Mouse (Mus musculus): ENCODE results near the gene Zic3. TPM values are rescaled to one million over a fixed set of nuclear protein-coding genes. Genes with fewer than 3 reads are reported as not detected.

The Zic3 gene
- polyA plus RNA-seq, 1 experiment from 2014 or later = not detected

GRCm38 (mm10) chrX:58027631-58028030 is 5.1 kb downstream of the Zic3 start:
- Histone ChIP-seq H3K4me2 (ENCODE audit: low read depth, low read length) (no peak overlapping the region), H3K36me3 (ENCODE audit: control insufficient read depth, insufficient read depth) (no peaks in the 10 kb centered on the region), H3K9ac (ENCODE audit: low read length) (no peak overlapping the region), H3K4me1 (ENCODE audit: control insufficient read depth, insufficient read depth, low read length) (no peaks in the 10 kb centered on the region; the same call in 1 of the 2 replicates), H3K9me3 (replicated peaks; ENCODE audit: control insufficient read depth, low read length) (peaks cover 3% of the 10 kb centered on the region; the same call in 1 of the 2 replicates), H3K27me3 (ENCODE audit: control insufficient read depth, insufficient read depth, low read length) (peaks cover 53% of the 10 kb centered on the region), H3K4me3 (ENCODE audit: low read length) (no peak overlapping the region), H3K27ac (ENCODE audit: low read length) (no peak overlapping the region)
- WGBS = 16% methylated on average over 9 of the region's 9 CpGs
- no peak for ATAC-seq (replicated peaks; ENCODE audit: extremely low read depth, insufficient read depth, low FRiP score)

DNA sequence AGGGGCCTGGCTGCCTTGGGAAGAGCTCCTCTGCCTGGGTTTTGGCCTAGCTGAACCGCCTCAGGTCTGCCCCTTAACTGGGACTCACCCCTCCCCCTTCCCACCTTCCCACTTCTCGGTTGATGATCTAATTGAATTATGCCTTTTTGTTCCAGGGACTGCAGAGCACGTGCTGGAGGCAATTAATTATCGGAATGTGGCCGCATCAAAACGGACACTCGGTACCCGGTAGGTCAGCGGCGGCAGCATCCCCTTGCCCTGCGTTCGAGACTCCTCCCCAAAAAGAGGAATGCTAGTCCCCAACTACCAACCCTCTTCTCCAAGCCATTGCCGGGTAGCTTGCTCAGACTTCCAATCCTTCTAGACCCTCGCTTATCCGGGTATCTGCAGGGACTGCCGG is 5.6 kb downstream of the Zic3 start:
- 12% methylated on average over 16 of the region's 16 CpGs for WGBS
- Histone ChIP-seq H3K4me1 (ENCODE audit: control insufficient read depth, insufficient read depth, low read length) (no peaks in the 10 kb centered on the region; the same call in 1 of the 2 replicates), H3K9me3 (replicated peaks; ENCODE audit: control insufficient read depth, low read length) (peaks cover 3% of the 10 kb centered on the region; the same call in 1 of the 2 replicates)

DNA sequence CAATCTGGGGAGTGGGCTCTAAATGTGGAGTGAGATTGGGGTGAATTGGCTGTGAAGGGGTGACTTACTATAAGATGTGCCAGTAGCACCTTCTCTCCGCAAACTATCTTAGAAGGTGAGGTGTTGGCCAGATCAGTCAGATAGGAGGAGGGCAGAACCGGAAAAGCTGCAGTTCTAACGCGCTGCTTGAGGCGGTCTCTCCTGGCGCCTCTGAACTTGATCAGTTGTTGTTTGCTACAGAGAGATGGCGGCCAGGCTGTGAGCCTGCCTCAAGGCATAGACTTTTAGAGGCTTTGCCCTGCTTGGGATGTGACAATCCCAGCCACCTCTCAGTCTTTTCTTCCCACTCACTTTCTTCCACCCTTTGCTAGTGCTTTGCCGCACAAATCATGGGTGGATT is 6.4 kb downstream of the Zic3 start:
- Histone ChIP-seq H3K9me3 (replicated peaks; ENCODE audit: control insufficient read depth, low read length) (peaks cover 3% of the 10 kb centered on the region; the same call in 1 of the 2 replicates), H3K36me3 (ENCODE audit: control insufficient read depth, insufficient read depth) (no peaks in the 10 kb centered on the region), H3K27me3 (ENCODE audit: control insufficient read depth, insufficient read depth, low read length) (peaks cover 52% of the 10 kb centered on the region), H3K4me3 (ENCODE audit: low read length) (no peak overlapping the region), H3K9ac (ENCODE audit: low read length) (no peak overlapping the region), H3K27ac (ENCODE audit: low read length) (no peak overlapping the region), H3K4me1 (ENCODE audit: control insufficient read depth, insufficient read depth, low read length) (no peaks in the 10 kb centered on the region; the same call in 1 of the 2 replicates), H3K4me2 (ENCODE audit: low read depth, low read length) (no peak overlapping the region)
- WGBS = 9% methylated on average over 8 of the region's 8 CpGs
- no peak for ATAC-seq (replicated peaks; ENCODE audit: extremely low read depth, insufficient read depth, low FRiP score)

More for the DNA sequence above, 5.6 kb downstream of the Zic3 start:
- Histone ChIP-seq H3K4me2 (ENCODE audit: low read depth, low read length) (no peak overlapping the region), H3K9ac (ENCODE audit: low read length) (no peak overlapping the region), H3K4me3 (ENCODE audit: low read length) (no peak overlapping the region), H3K36me3 (ENCODE audit: control insufficient read depth, insufficient read depth) (no peaks in the 10 kb centered on the region), H3K27me3 (ENCODE audit: control insufficient read depth, insufficient read depth, low read length) (peaks cover 51% of the 10 kb centered on the region), H3K27ac (ENCODE audit: low read length) (no peak overlapping the region)
- no peak for ATAC-seq (replicated peaks; ENCODE audit: extremely low read depth, insufficient read depth, low FRiP score)

DNA sequence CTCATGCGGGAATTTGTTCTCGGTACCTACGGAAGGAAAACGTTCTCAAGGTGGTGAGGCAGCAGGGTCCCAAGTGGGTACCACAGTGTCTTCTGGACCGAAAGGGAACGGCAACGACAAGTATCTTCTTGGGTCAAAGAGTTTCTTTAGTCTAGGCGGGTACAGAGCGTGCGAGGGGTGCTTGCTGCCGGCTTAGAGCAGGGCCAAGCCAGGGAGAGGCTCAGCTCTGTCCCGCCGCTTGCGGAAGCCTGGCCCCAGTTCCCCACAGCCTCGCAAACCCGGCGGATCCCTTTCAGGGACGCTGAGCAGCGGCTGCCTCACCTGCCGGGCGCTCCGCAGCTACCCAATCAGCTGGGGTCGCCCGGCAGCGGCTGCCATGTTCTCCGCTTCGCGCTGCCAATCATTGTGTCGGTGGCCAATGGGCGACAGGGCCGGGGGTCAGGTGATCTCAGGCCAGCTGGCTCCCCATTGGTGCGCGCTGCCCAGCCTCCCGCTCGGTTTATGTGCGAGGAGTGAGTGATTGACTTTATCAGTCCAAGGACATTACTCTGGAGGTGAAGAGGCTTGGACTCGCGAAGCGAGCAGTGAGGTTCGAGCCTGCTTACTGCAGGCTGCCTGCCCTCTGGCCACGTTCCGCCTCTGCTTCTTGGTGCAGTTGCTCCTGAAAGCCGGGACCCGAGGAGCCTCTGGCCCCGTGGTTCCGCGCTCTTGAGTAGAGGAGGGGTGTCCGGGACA is 7.8 kb downstream of the Zic3 start:
- Histone ChIP-seq H3K27ac (ENCODE audit: low read length) (no peak overlapping the region), H3K36me3 (ENCODE audit: control insufficient read depth, insufficient read depth) (no peaks in the 10 kb centered on the region), H3K27me3 (ENCODE audit: control insufficient read depth, insufficient read depth, low read length) (peaks cover 48% of the 10 kb centered on the region), H3K9ac (ENCODE audit: low read length) (0 out of 2 replicates have a peak overlapping the region, but pooled peaks have one; percentile 4), H3K4me2 (ENCODE audit: low read depth, low read length) (peak overlapping the region; percentile 74), H3K9me3 (replicated peaks; ENCODE audit: control insufficient read depth, low read length) (peaks cover 3% of the 10 kb centered on the region; the same call in 1 of the 2 replicates), H3K4me1 (ENCODE audit: control insufficient read depth, insufficient read depth, low read length) (no peaks in the 10 kb centered on the region; the same call in 1 of the 2 replicates), H3K4me3 (ENCODE audit: low read length) (peak overlapping the region; percentile 53)
- peak; percentile 81 for ATAC-seq (replicated peaks; ENCODE audit: extremely low read depth, insufficient read depth, low FRiP score)
- WGBS = 12% methylated on average over 46 of the region's 48 CpGs

GRCm38 (mm10) chrX:58030835-58031670 is 8.6 kb downstream of the Zic3 start:
- Histone ChIP-seq H3K36me3 (ENCODE audit: control insufficient read depth, insufficient read depth) (no peaks in the 10 kb centered on the region), H3K4me2 (ENCODE audit: low read depth, low read length) (peak overlapping the region; percentile 74), H3K4me3 (ENCODE audit: low read length) (peak overlapping the region; percentile 53), H3K9ac (ENCODE audit: low read length) (no peak overlapping the region), H3K27ac (ENCODE audit: low read length) (no peak overlapping the region), H3K27me3 (ENCODE audit: control insufficient read depth, insufficient read depth, low read length) (peaks cover 41% of the 10 kb centered on the region), H3K9me3 (replicated peaks; ENCODE audit: control insufficient read depth, low read length) (peaks cover 3% of the 10 kb centered on the region; the same call in 1 of the 2 replicates), H3K4me1 (ENCODE audit: control insufficient read depth, insufficient read depth, low read length) (no peaks in the 10 kb centered on the region; the same call in 1 of the 2 replicates)
- no peak for ATAC-seq (replicated peaks; ENCODE audit: extremely low read depth, insufficient read depth, low FRiP score)
- WGBS = 18% methylated on average over 56 of the region's 56 CpGs

DNA sequence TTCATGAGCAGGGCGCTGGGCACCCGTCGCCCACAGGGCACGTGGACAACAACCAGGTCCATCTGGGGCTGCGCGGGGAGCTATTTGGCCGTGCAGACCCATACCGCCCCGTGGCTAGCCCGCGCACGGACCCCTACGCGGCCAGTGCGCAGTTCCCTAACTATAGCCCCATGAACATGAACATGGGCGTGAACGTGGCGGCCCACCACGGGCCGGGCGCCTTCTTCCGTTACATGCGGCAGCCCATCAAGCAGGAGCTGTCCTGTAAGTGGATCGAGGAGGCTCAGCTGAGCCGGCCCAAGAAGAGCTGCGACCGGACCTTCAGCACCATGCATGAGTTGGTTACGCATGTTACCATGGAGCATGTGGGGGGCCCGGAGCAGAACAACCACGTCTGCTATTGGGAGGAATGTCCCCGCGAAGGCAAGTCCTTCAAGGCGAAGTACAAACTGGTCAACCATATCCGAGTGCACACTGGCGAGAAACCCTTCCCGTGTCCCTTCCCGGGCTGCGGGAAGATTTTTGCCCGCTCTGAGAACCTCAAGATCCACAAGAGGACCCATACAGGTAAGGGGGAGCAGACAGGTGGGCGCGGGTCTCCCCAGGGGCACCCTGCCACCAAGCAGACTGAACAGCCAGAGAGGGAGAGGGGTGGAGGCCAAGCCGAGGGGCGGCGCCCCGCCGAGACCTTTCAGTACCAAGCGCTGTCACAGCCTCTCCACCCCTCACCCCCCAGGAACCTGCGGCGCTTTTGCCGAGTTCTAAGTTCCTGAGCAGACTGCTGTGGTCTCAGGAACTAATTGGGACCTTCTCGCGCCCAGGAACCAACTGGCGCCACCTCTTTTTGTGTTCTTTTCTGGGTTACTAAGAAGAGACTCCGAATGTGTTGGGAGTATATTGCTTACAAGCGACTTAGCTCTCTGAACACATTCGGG is 9.4 kb downstream of the Zic3 start:
- peak overlapping the region; percentile 53 for H3K4me3 ChIP-seq (ENCODE audit: low read length)
- no peak for ATAC-seq (replicated peaks; ENCODE audit: extremely low read depth, insufficient read depth, low FRiP score)
- no peak overlapping the region for H3K27ac ChIP-seq (ENCODE audit: low read length)
- no peak overlapping the region for H3K9ac ChIP-seq (ENCODE audit: low read length)
- H3K9me3 ChIP-seq (replicated peaks; ENCODE audit: control insufficient read depth, low read length) = peaks cover 3% of the 10 kb centered on the region; the same call in 1 of the 2 replicates
- no peaks in the 10 kb centered on the region; the same call in 1 of the 2 replicates for H3K4me1 ChIP-seq (ENCODE audit: control insufficient read depth, insufficient read depth, low read length)
- H3K27me3 ChIP-seq (ENCODE audit: control insufficient read depth, insufficient read depth, low read length) = peaks cover 42% of the 10 kb centered on the region
- peak overlapping the region; percentile 74 for H3K4me2 ChIP-seq (ENCODE audit: low read depth, low read length)
- 14% methylated on average over 56 of the region's 56 CpGs for WGBS
- no peaks in the 10 kb centered on the region for H3K36me3 ChIP-seq (ENCODE audit: control insufficient read depth, insufficient read depth)

DNA sequence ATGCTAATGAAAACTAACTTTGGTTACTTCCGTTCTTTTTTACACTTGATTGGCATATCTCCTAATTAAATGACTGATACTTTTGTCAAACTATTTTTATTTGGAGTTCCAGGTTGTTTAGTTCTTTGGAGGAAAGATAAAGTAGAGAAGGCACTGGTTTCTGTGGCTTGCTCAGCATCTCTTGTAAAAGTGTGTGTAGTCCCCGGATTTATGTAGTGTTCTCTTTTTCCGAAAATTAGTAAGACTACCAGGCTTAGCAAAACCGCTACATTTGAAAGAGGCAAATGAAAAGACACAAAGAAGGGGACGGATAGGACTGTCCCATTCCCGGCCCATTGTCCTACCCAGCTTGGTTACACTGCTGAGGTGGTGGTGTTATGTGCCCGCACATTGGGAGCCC is 10.1 kb downstream of the Zic3 start:
- Histone ChIP-seq H3K4me3 (ENCODE audit: low read length) (no peak overlapping the region), H3K9me3 (replicated peaks; ENCODE audit: control insufficient read depth, low read length) (peaks cover 3% of the 10 kb centered on the region; the same call in 1 of the 2 replicates), H3K36me3 (ENCODE audit: control insufficient read depth, insufficient read depth) (no peaks in the 10 kb centered on the region), H3K9ac (ENCODE audit: low read length) (no peak overlapping the region), H3K27me3 (ENCODE audit: control insufficient read depth, insufficient read depth, low read length) (peaks cover 41% of the 10 kb centered on the region), H3K4me2 (ENCODE audit: low read depth, low read length) (no peak overlapping the region), H3K27ac (ENCODE audit: low read length) (no peak overlapping the region), H3K4me1 (ENCODE audit: control insufficient read depth, insufficient read depth, low read length) (no peaks in the 10 kb centered on the region; the same call in 1 of the 2 replicates)
- no peak for ATAC-seq (replicated peaks; ENCODE audit: extremely low read depth, insufficient read depth, low FRiP score)
- WGBS = 15% methylated on average over 7 of the region's 7 CpGs

GRCm38 (mm10) chrX:58033521-58033920 is 11.0 kb downstream of the Zic3 start:
- no peak for ATAC-seq (replicated peaks; ENCODE audit: extremely low read depth, insufficient read depth, low FRiP score)
- 10% methylated on average over 22 of the region's 22 CpGs for WGBS

More at GRCm38 (mm10) chrX:58033521-58033920, 11.0 kb downstream of the Zic3 start:
- Histone ChIP-seq H3K4me3 (ENCODE audit: low read length) (no peak overlapping the region), H3K9ac (ENCODE audit: low read length) (no peak overlapping the region), H3K36me3 (ENCODE audit: control insufficient read depth, insufficient read depth) (no peaks in the 10 kb centered on the region), H3K27me3 (ENCODE audit: control insufficient read depth, insufficient read depth, low read length) (peaks cover 46% of the 10 kb centered on the region), H3K27ac (ENCODE audit: low read length) (no peak overlapping the region), H3K4me1 (ENCODE audit: control insufficient read depth, insufficient read depth, low read length) (no peaks in the 10 kb centered on the region; the same call in 1 of the 2 replicates), H3K4me2 (ENCODE audit: low read depth, low read length) (no peak overlapping the region), H3K9me3 (replicated peaks; ENCODE audit: control insufficient read depth, low read length) (peaks cover 3% of the 10 kb centered on the region; the same call in 1 of the 2 replicates)
